Mouse (Mus musculus) MEL (cell line): ENCODE data around the gene Adprhl2. TPM values are rescaled to one million over a fixed set of nuclear protein-coding genes. Genes with fewer than 3 reads are reported as not detected.

Experiments
- DNase-seq: peaks from one replicate; pipeline ENCODE4 v3.0.0; 2011; ENCODE audit warnings: low read depth, low spot score
- H3K27ac ChIP-seq: 2 replicates; pipeline ENCODE4 v1.5.1; 2012; ENCODE audit warnings: low read depth, mild to moderate bottlenecking, control low read depth, low read length, moderate library complexity; ENCODE audit not compliant: control insufficient read depth
- H3K27me3 ChIP-seq, 2 experiments: fragments of 150-350 bp in 1 of 2; sonication (generic) in 1 of 2; 2 replicates each; pipeline ENCODE4 v1.6.1; 2012; ENCODE audit warnings: low read length in 2 of 2, mild to moderate bottlenecking in 2 of 2, improper control_type of control experiment in 1 of 2, moderate library complexity in 1 of 2; ENCODE audit not compliant: insufficient read depth in 2 of 2, control insufficient read depth in 1 of 2
- H3K36me3 ChIP-seq, 2 experiments: 2 replicates each; pipeline ENCODE4 v1.6.1; 2012 to 2014; ENCODE audit warnings: low read length in 2 of 2, improper control_type of control experiment in 1 of 2, inconsistent platforms in 1 of 2, mild to moderate bottlenecking in 1 of 2; ENCODE audit not compliant: insufficient read depth in 2 of 2, control insufficient read depth in 1 of 2
- H3K4me1 ChIP-seq, 2 experiments: fragments of 150-350 bp in 1 of 2; sonication (generic) in 1 of 2; 2 replicates each; pipeline ENCODE4 v1.6.1; 2012; ENCODE audit warnings: low read length in 2 of 2, improper control_type of control experiment in 1 of 2, mild to moderate bottlenecking in 1 of 2; ENCODE audit not compliant: insufficient read depth in 2 of 2, control insufficient read depth in 1 of 2
- H3K4me3 ChIP-seq, 2 experiments: fragments of 150-350 bp in 1 of 2; sonication (generic) in 1 of 2; 2 replicates each; pipeline ENCODE4 v1.5.1; 2012; ENCODE audit warnings: low read depth in 2 of 2, low read length in 2 of 2, mild to moderate bottlenecking in 2 of 2, moderate library complexity in 2 of 2, control low read depth in 1 of 2, improper control_type of control experiment in 1 of 2; ENCODE audit not compliant: control insufficient read depth in 1 of 2, insufficient read depth in 1 of 2
- H3K79me2 ChIP-seq: 2 replicates; pipeline ENCODE4 v1.6.1; 2012; ENCODE audit warnings: mild to moderate bottlenecking, low read length, moderate library complexity; ENCODE audit not compliant: control insufficient read depth, poor library complexity, insufficient read depth
- H3K9ac ChIP-seq: 2 replicates; pipeline ENCODE4 v1.6.1; 2012; ENCODE audit warnings: low read depth, mild to moderate bottlenecking, control low read depth, low read length, moderate library complexity; ENCODE audit not compliant: control insufficient read depth, poor library complexity, severe bottlenecking
- H3K9me3 ChIP-seq: fragments of 150-350 bp; sonication (generic); replicated peaks from 2 replicates; pipeline ENCODE4 v1.6.1; 2012; ENCODE audit warnings: mild to moderate bottlenecking, low read length, improper control_type of control experiment, moderate library complexity; ENCODE audit not compliant: insufficient read depth
- CHD1 ChIP-seq: IDR thresholded peaks from 2 replicates; pipeline ENCODE4 v1.6.1; 2012; ENCODE audit warnings: low read depth, mild to moderate bottlenecking, inconsistent platforms, low read length, improper control_type of control experiment
- ELF1 ChIP-seq: IDR thresholded peaks from 2 replicates; pipeline ENCODE4 v1.6.1; 2014; ENCODE audit warnings: low read depth, mild to moderate bottlenecking, inconsistent platforms, low read length, improper control_type of control experiment, moderate library complexity
- EP300 ChIP-seq, 2 experiments: IDR thresholded peaks; 2 replicates each; pipeline ENCODE4 v1.6.1; 2011; ENCODE audit warnings: improper control_type of control experiment in 2 of 2, low read length in 2 of 2, low read depth in 1 of 2, mild to moderate bottlenecking in 1 of 2
- JUND ChIP-seq: IDR thresholded peaks from 2 replicates; pipeline ENCODE4 v1.6.1; 2011; ENCODE audit warnings: low read depth, mild to moderate bottlenecking, improper control_type of control experiment, low read length
- KAT2A ChIP-seq: conservative IDR thresholded peaks from 2 replicates; pipeline ENCODE4 v1.6.1; 2012; ENCODE audit warnings: low read depth, low read length, improper control_type of control experiment, inconsistent platforms
- MAFK ChIP-seq: IDR thresholded peaks from 2 replicates; pipeline ENCODE4 v1.6.1; 2011; ENCODE audit warnings: low read depth, mild to moderate bottlenecking, low read length, improper control_type of control experiment, borderline replicate concordance
- MAZ ChIP-seq: IDR thresholded peaks from 2 replicates; pipeline ENCODE4 v1.6.1; 2012; ENCODE audit warnings: low read depth, mild to moderate bottlenecking, inconsistent platforms, low read length, improper control_type of control experiment
- MYB ChIP-seq: IDR thresholded peaks from 2 replicates; pipeline ENCODE4 v1.6.1; 2011; ENCODE audit warnings: mild to moderate bottlenecking, low read depth, low read length, improper control_type of control experiment
- POLR2AphosphoS5 ChIP-seq: IDR thresholded peaks from 2 replicates; pipeline ENCODE4 v1.6.1; 2012; ENCODE audit warnings: low read depth, borderline replicate concordance, mild to moderate bottlenecking, inconsistent platforms, low read length, moderate library complexity, mixed read lengths
- SIN3A ChIP-seq: IDR thresholded peaks from 2 replicates; pipeline ENCODE4 v1.6.1; 2012; ENCODE audit warnings: low read length, improper control_type of control experiment, inconsistent platforms
- SMC3 ChIP-seq: IDR thresholded peaks from 2 replicates; pipeline ENCODE4 v1.6.1; 2011; ENCODE audit warnings: low read depth, low read length, improper control_type of control experiment
- polyA plus RNA-seq, 2 experiments: library from polyadenylated mRNA; stranded (reverse) in 1 of 2; unstranded in 1 of 2; fragments of >175 nt in 1 of 2; fragments of >200 nt in 1 of 2; gene quantifications; 2 replicates each; pipeline versions ENCODE4 v1.2.1 to v1.2.4; 2012; ENCODE audit warnings: low replicate concordance in 2 of 2, low read depth in 1 of 2; ENCODE audit not compliant: insufficient read length in 2 of 2, insufficient read depth in 1 of 2, missing spikeins in 1 of 2
- total RNA-seq: library from RNA; depleted of rRNA; stranded (reverse); fragments of 300-350 nt; gene quantifications from 2 replicates; pipeline ENCODE4 v1.2.3, GENCODE M21; 2012; rRNA removed

Gene Adprhl2
- total and polyA plus RNA-seq, 3 experiments: 53.7 to 62.0 TPM; not detected in 1

- TF ChIP-seq MAFK (no peak), MYB (no peak), KAT2A (no peak), SMC3 (no peak)
- DNase-seq: no peak
- H3K27me3 ChIP-seq: no peaks in the 10 kb centered on the region
- H3K9ac ChIP-seq: no peak overlapping the region
- no peak overlapping the region for H3K4me3 ChIP-seq
- H3K36me3 ChIP-seq: no peaks in the 10 kb centered on the region
- no peaks in the 10 kb centered on the region for H3K79me2 ChIP-seq
- no peaks in the 10 kb centered on the region for H3K4me1 ChIP-seq
- no peaks in the 10 kb centered on the region for H3K9me3 ChIP-seq
- H3K27ac ChIP-seq: no peak overlapping the region
Measured at GRCm38 (mm10) chr4:126273753-126274152, 47.8 kb downstream of the Adprhl2 start.

- no peaks in the 10 kb centered on the region for H3K27me3 ChIP-seq
- no peak overlapping the region for H3K27ac ChIP-seq
- no peaks in the 10 kb centered on the region for H3K79me2 ChIP-seq
- H3K9ac ChIP-seq: no peak overlapping the region
- H3K9me3 ChIP-seq: no peaks in the 10 kb centered on the region
- no peaks in the 10 kb centered on the region for H3K4me1 ChIP-seq
- H3K4me3 ChIP-seq: no peak overlapping the region
- TF ChIP-seq JUND (no peak), EP300 (IDR thresholded peaks at IDR 0.05; ENCODE audit: low read depth in 1 of 2, low read length in 2 of 2) (no peak), POLR2AphosphoS5 (no peak), CHD1 (no peak), MAZ (no peak), SIN3A (no peak), ELF1 (no peak)
- H3K36me3 ChIP-seq: no peaks in the 10 kb centered on the region
- no peak for DNase-seq
Measured at GRCm38 (mm10) chr4:126269292-126269691, 52.2 kb downstream of the Adprhl2 start.

Other genes with a start within 250 kb of the Adprhl2 start
- gene Lsm10, start 225.1 kb downstream of the Adprhl2 start, total RNA-seq: 33.9 and 35.0 TPM in 2 replicates
- 10 to 100 TPM in 1 of 2 experiments, not detected in 1; 49.6 TPM for gene Lsm10, start 225.1 kb downstream of the Adprhl2 start, polyA plus RNA-seq
- 16.8 and 30.4 TPM in 2 replicates for gene Stk40, start 217.7 kb downstream of the Adprhl2 start, total RNA-seq
- 100 to 1,000 TPM in 1 of 2 experiments, 10 to 100 TPM in 1; 79.4 to 270 TPM for gene Stk40, start 217.7 kb downstream of the Adprhl2 start, polyA plus RNA-seq
- gene Eva1b, start 174.0 kb downstream of the Adprhl2 start, total RNA-seq: 9.3 and 9.6 TPM in 2 replicates
- gene Eva1b, start 174.0 kb downstream of the Adprhl2 start, polyA plus RNA-seq: 10 to 100 TPM in 1 of 2 experiments, not detected in 1; 12.2 TPM
- 0.31 and 0.56 TPM in 2 replicates for gene Sh3d21, start 158.2 kb downstream of the Adprhl2 start, total RNA-seq
- gene Sh3d21, start 158.2 kb downstream of the Adprhl2 start, polyA plus RNA-seq: 1 to 10 TPM in 1 of 2 experiments, not detected in 1; 1.3 TPM
- gene Thrap3, start 118.9 kb downstream of the Adprhl2 start, total RNA-seq: 158 and 177 TPM in 2 replicates
- 100 to 1,000 TPM; 310 to 471 TPM for gene Thrap3, start 118.9 kb downstream of the Adprhl2 start, polyA plus RNA-seq
- 15.4 and 16.4 TPM in 2 replicates for gene Map7d1, start 65.4 kb downstream of the Adprhl2 start, total RNA-seq
- gene Map7d1, start 65.4 kb downstream of the Adprhl2 start, polyA plus RNA-seq: 10 to 100 TPM in 1 of 2 experiments, not detected in 1; 58.2 TPM
- 66.6 and 71.0 TPM in 2 replicates for gene Trappc3, start 59.4 kb downstream of the Adprhl2 start, total RNA-seq
- 10 to 100 TPM in 1 of 2 experiments, not detected in 1; 72.0 TPM for gene Trappc3, start 59.4 kb downstream of the Adprhl2 start, polyA plus RNA-seq
- gene Col8a2, start 34.9 kb downstream of the Adprhl2 start, total RNA-seq: not detected in 2 replicates
- gene Col8a2, start 34.9 kb downstream of the Adprhl2 start, polyA plus RNA-seq: not detected
- 0.20 TPM in 1 of 2 replicates, not detected in the other for gene Tekt2, start 4.0 kb upstream of the Adprhl2 start, total RNA-seq
- under 1 TPM in 1 of 2 experiments, not detected in 1; 0.25 TPM for gene Tekt2, start 4.0 kb upstream of the Adprhl2 start, polyA plus RNA-seq
- gene Ago3, start 107.9 kb upstream of the Adprhl2 start, total RNA-seq: 6.0 and 7.3 TPM in 2 replicates
- gene Ago3, start 107.9 kb upstream of the Adprhl2 start, polyA plus RNA-seq: 1 to 10 TPM in 1 of 2 experiments, not detected in 1; 7.9 TPM
- gene Ago1, start 146.9 kb upstream of the Adprhl2 start, total RNA-seq: 5.4 and 6.0 TPM in 2 replicates
- gene Ago1, start 146.9 kb upstream of the Adprhl2 start, polyA plus RNA-seq: 100 to 1,000 TPM in 1 of 2 experiments, 10 to 100 TPM in 1; 15.4 to 312 TPM
- gene Ago4, start 211.8 kb upstream of the Adprhl2 start, total RNA-seq: 0.39 and 0.42 TPM in 2 replicates
- 1 to 10 TPM in 1 of 2 experiments, not detected in 1; 1.8 TPM for gene Ago4, start 211.8 kb upstream of the Adprhl2 start, polyA plus RNA-seq
- gene Clspn, start 235.2 kb upstream of the Adprhl2 start, total RNA-seq: 42.0 and 46.9 TPM in 2 replicates
- gene Clspn, start 235.2 kb upstream of the Adprhl2 start, polyA plus RNA-seq: 100 to 1,000 TPM in 1 of 2 experiments, 10 to 100 TPM in 1; 64.0 to 618 TPM